Mouse (Mus musculus): ENCODE measurements around the gene Camsap2. TPM values are rescaled to one million over a fixed set of nuclear protein-coding genes. Genes with fewer than 3 reads are reported as not detected.

Camsap2 gene
- polyA plus RNA-seq, 1 experiment = 11.6 TPM

DNA sequence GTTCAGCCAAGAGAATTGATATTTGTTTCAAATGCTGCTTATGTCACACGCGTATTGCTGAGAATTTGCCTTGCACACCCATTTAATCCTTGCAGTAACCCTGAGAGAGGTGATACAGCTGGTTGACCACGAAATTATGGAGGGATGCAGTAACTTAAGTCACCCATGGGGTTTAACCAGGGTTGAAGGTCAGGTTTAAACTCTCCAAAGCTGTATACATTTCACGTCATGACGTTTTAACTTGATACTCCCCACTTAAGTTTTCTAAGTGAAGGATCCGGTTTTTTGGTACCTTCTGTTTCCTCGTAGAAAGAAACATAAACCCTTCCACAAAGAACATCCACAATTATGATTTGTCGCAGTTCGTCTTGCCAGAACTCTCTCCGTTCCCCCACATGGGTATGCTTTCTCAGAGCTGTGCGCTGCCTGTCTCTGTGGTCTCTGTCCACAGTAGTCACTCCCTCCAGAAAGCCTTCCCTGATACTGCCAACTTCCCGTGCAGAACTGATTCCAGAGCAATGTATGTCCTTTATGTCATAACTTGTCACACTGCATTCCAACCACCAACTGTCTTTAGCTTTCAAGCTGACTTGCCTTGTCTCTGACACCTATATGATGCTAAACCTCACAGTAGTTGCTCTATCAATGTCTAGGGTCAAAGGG is 600 bp upstream of the Camsap2 start:
- H3K4me1 ChIP-seq (ENCODE audit: control insufficient read depth, insufficient read depth, low read length) = peaks cover 16% of the 10 kb centered on the region
- peak overlapping the region; percentile 73 for H3K4me3 ChIP-seq (replicated peaks; ENCODE audit: extremely low read depth, low read depth, low read length)
- no peak for TF ChIP-seq CTCF (IDR thresholded peaks at IDR 0.05; ENCODE audit: insufficient read depth, low read length)
- TF ChIP-seq POLR2A (IDR thresholded peaks at IDR 0.05; ENCODE audit: borderline replicate concordance, extremely low read depth, low read depth, low read length) = no peak
- no peak for DNase-seq
- 7% methylated on average over 12 of the region's 12 CpGs for WGBS

DNA sequence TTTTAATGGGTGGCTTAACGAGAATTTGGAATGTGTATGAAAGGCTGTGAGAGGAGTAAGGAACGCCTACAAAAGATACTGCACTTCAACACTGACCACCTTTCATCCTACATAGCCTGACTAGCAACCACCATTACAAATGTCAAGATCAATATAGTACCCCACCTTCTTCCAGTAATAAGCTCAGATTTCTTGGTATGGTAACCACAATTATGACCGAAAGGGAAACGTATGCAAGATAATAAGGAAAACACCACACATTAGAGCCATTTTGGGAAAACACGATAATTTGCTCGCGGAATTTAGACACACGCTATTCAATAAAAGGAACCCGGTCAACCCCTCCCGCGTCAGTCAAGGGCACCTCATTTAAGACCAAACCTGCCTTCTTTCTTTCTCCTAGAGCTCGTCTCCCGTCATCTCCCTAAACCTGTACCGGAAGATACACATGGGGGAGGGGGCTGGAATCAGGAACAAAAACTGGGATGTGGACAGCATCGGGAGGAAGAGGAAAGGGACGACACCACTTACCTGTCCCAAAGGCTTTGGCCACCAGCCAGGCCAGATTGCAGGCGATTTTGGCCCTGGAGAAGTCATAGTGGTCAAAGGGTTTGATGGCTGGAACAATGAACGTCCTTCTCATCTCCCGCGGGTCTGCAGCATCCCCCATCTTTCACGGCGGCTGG is 993 bp downstream of the Camsap2 start:
- TF ChIP-seq POLR2A (IDR thresholded peaks at IDR 0.05; ENCODE audit: borderline replicate concordance, extremely low read depth, low read depth, low read length) (no peak), CTCF (IDR thresholded peaks at IDR 0.05; ENCODE audit: insufficient read depth, low read length) (no peak)
- under 1% methylated on average over 22 of the region's 22 CpGs for WGBS
- H3K4me1 ChIP-seq (ENCODE audit: control insufficient read depth, insufficient read depth, low read length) = peaks cover 17% of the 10 kb centered on the region
- peak overlapping the region; percentile 98 for H3K4me3 ChIP-seq (replicated peaks; ENCODE audit: extremely low read depth, low read depth, low read length)
- no peak for DNase-seq

DNA sequence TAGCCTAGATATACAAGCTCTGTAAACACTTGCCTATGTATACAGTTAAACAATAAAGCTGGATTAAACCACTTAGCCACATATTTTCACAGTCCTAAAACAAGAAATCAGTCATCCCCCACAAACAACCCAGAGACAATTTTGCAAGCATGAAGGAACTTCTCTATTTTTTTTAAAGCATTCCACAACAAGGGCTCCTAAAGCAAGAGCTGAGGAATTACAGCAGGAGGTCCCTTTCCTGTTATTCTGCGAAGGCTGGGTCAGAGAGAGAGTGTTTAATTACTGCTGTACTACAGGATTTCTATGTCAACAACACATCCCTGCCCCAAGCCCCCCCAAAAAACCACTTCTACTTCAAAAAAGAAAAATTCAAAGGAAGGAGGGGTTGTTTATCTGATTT is 1.6 kb downstream of the Camsap2 start:
- peak overlapping the region; percentile 98 for H3K4me3 ChIP-seq (replicated peaks; ENCODE audit: extremely low read depth, low read depth, low read length)
- H3K4me1 ChIP-seq (ENCODE audit: control insufficient read depth, insufficient read depth, low read length) = peaks cover 17% of the 10 kb centered on the region
- TF ChIP-seq CTCF (IDR thresholded peaks at IDR 0.05; ENCODE audit: insufficient read depth, low read length) = no peak
- TF ChIP-seq POLR2A (IDR thresholded peaks at IDR 0.05; ENCODE audit: borderline replicate concordance, extremely low read depth, low read depth, low read length) = no peak
- 0% methylated on average over 1 of the region's 1 CpGs for WGBS
- no peak for DNase-seq

DNA sequence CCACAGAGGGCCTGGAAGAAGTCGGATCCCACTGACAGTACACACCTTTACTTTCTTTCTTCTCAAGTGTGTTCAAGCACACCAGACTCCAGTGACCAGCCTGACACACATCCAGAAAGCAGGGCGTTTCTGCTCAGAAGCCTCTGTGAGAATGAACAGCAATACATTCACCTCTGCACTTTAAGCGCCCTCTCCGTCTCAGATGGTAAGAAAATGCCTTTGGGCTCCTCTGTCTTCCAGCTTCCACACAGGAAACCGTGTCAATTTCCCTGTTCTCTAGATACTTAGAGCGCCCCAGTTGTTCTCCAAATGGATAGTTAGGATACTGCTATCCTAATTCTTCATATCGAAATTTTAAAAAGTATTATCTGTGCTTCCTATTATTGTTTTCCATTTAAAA is 2.2 kb downstream of the Camsap2 start:
- DNase-seq = no peak

DNA sequence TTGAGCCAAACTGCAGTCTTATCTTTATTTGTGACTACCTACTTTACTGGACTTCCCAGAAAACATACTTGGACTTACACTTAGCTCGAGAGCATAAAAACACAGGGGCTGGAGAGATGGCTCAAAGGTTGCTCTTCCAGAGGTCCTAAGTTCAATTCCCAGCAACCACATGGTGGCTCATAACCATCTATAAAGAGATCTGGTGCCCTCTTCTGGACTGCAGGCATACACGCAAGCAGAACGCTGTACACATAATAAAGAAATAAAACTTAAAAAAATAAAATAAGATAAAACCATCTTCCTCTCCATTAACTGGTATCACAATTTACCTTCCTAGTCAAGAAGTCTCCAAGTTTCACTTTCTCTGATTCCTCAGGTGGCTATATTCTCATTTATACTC is 5.4 kb downstream of the Camsap2 start:
- TF ChIP-seq CTCF (IDR thresholded peaks at IDR 0.05; ENCODE audit: insufficient read depth, low read length) (no peak), POLR2A (IDR thresholded peaks at IDR 0.05; ENCODE audit: borderline replicate concordance, extremely low read depth, low read depth, low read length) (no peak)
- WGBS = 90% methylated on average over 3 of the region's 3 CpGs
- DNase-seq = no peak
- H3K4me3 ChIP-seq (replicated peaks; ENCODE audit: extremely low read depth, low read depth, low read length) = no peak overlapping the region
- peaks cover 15% of the 10 kb centered on the region for H3K4me1 ChIP-seq (ENCODE audit: control insufficient read depth, insufficient read depth, low read length)

More for the DNA sequence above, 2.2 kb downstream of the Camsap2 start:
- Histone ChIP-seq H3K4me3 (replicated peaks; ENCODE audit: extremely low read depth, low read depth, low read length) (peak overlapping the region; percentile 41), H3K4me1 (ENCODE audit: control insufficient read depth, insufficient read depth, low read length) (peaks cover 17% of the 10 kb centered on the region)
- 16% methylated on average over 7 of the region's 7 CpGs for WGBS
- no peak for TF ChIP-seq CTCF (IDR thresholded peaks at IDR 0.05; ENCODE audit: insufficient read depth, low read length)
- no peak for TF ChIP-seq POLR2A (IDR thresholded peaks at IDR 0.05; ENCODE audit: borderline replicate concordance, extremely low read depth, low read depth, low read length)

DNA sequence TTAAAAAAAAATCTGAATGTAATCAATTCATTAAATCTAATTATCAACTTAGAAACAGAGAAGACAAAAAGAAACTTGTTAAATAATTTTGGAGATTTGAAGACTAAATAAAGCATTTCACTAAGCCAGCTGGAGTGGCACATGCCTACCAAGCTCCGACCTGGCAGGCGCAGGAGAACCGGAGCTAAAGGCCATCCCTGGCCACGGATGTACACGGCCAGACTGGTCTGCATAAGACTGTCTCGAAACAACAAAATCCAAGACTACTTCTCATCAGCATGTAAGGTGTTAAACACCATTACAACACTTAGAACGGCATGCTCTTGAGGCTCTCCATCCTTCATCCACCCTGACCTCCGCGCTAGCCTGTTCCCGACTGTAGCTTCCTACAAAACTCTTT is 11.2 kb downstream of the Camsap2 start:
- no peak for TF ChIP-seq CTCF (IDR thresholded peaks at IDR 0.05; ENCODE audit: insufficient read depth, low read length)
- TF ChIP-seq POLR2A (IDR thresholded peaks at IDR 0.05; ENCODE audit: borderline replicate concordance, extremely low read depth, low read depth, low read length) = no peak
- H3K4me3 ChIP-seq (replicated peaks; ENCODE audit: extremely low read depth, low read depth, low read length) = no peak overlapping the region
- DNase-seq = no peak
- WGBS = 75% methylated on average over 10 of the region's 10 CpGs
- H3K4me1 ChIP-seq (ENCODE audit: control insufficient read depth, insufficient read depth, low read length) = peaks cover 3% of the 10 kb centered on the region; the same call in 1 of the 2 replicates

DNA sequence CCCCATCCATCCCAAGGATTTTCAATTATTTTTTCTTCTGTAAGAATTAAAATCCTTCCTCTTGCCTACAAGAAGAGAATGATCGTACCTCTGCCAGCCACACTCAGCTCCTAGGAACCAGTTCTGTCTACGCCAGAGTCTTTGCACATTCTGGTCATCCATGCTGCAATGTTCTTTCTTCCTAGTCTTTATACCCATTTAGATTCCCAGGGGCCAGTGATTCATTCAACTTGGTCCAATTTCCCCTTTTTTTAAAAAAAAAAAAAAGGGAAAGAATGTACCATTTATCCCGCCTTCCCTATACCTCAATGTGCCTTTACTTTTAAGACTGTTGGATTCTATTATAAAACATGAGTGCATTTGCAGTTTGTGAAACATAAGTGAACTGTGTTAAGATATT is 12.4 kb downstream of the Camsap2 start:
- TF ChIP-seq POLR2A (IDR thresholded peaks at IDR 0.05; ENCODE audit: borderline replicate concordance, extremely low read depth, low read depth, low read length) (no peak), CTCF (IDR thresholded peaks at IDR 0.05; ENCODE audit: insufficient read depth, low read length) (no peak)
- H3K4me3 ChIP-seq (replicated peaks; ENCODE audit: extremely low read depth, low read depth, low read length) = no peak overlapping the region
- DNase-seq = no peak
- WGBS = 86% methylated on average over 3 of the region's 3 CpGs
- H3K4me1 ChIP-seq (ENCODE audit: control insufficient read depth, insufficient read depth, low read length) = peaks cover 3% of the 10 kb centered on the region; the same call in 1 of the 2 replicates

DNA sequence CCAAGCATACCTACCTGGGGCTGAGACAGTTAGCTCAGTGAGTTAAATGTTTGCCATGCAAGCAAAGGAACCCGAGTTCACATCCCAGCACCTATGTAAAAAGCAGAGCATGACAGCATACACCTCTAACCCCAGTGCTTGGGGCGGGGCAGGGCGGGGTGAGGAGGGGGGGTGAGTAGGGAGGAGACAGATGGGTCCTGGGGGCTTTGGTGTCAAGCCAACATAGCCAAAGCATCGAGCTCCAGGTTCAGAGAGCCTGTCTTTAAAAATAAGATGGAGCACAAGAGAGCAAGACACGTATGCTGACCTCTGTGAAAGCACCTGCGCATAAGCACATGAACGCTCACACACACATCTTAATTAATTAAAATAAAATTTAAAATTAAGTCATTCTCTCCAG is 12.8 kb downstream of the Camsap2 start:
- no peak overlapping the region for H3K4me3 ChIP-seq (replicated peaks; ENCODE audit: extremely low read depth, low read depth, low read length)
- TF ChIP-seq POLR2A (IDR thresholded peaks at IDR 0.05; ENCODE audit: borderline replicate concordance, extremely low read depth, low read depth, low read length) = no peak
- TF ChIP-seq CTCF (IDR thresholded peaks at IDR 0.05; ENCODE audit: insufficient read depth, low read length) = no peak
- WGBS = 88% methylated on average over 7 of the region's 7 CpGs
- peaks cover 3% of the 10 kb centered on the region; the same call in 1 of the 2 replicates for H3K4me1 ChIP-seq (ENCODE audit: control insufficient read depth, insufficient read depth, low read length)
- DNase-seq = no peak

DNA sequence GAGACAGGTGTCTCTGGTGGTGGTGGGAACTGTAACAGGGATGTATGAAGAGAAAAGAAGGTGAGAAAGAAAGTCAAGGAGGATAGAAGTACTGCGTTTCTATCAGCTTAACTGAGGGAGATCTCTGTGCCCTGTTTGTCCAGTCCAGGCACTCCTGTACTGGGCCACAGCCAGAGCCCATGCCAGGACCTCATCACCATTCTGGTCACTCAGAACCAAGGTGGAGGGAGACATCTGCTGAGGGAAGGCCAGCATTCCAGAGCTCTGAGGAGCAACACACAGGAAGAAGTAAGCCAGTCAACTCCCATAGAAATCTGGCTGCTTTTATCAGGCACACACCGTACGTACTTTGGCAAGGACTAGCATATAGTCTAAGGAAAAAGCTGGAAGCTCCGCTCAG is 14.1 kb downstream of the Camsap2 start:
- DNase-seq = no peak
- no peak for TF ChIP-seq POLR2A (IDR thresholded peaks at IDR 0.05; ENCODE audit: borderline replicate concordance, extremely low read depth, low read depth, low read length)
- TF ChIP-seq CTCF (IDR thresholded peaks at IDR 0.05; ENCODE audit: insufficient read depth, low read length) = no peak
- peaks cover 3% of the 10 kb centered on the region; the same call in 1 of the 2 replicates for H3K4me1 ChIP-seq (ENCODE audit: control insufficient read depth, insufficient read depth, low read length)
- no peak overlapping the region for H3K4me3 ChIP-seq (replicated peaks; ENCODE audit: extremely low read depth, low read depth, low read length)
- 78% methylated on average over 4 of the region's 4 CpGs for WGBS

DNA sequence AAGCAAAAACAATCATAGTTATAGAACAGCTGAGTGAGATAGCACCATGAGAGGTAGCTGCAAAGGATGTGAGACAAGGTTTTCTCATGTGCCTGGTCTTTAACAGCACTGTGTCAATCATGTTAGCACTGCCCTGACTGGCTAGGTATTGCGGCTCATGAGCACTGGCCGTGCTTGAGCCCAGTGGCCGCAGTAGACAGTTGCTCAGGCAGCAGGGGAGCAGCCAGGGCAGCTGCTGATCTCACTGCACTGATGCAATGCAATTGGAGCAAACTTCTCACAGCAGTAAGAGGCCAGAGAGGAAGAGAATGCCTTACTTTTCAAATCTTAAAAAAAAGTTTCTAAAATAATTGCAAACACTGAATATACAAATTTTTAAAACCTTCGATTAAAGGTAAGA is 16.5 kb downstream of the Camsap2 start:
- Histone ChIP-seq H3K4me1 (ENCODE audit: control insufficient read depth, insufficient read depth, low read length) (peaks cover 10% of the 10 kb centered on the region), H3K4me3 (replicated peaks; ENCODE audit: extremely low read depth, low read depth, low read length) (no peak overlapping the region)
- TF ChIP-seq CTCF (IDR thresholded peaks at IDR 0.05; ENCODE audit: insufficient read depth, low read length) = no peak
- no peak for TF ChIP-seq POLR2A (IDR thresholded peaks at IDR 0.05; ENCODE audit: borderline replicate concordance, extremely low read depth, low read depth, low read length)
- DNase-seq = no peak
- 75% methylated on average over 4 of the region's 4 CpGs for WGBS
